Mouse (Mus musculus) small intestine, adult 2 months (tissue): Measurements from ENCODE around the gene Fam32a.

Experiments used
- CTCF ChIP-seq: fragments of 200-500 bp; IDR thresholded peaks from 2 replicates; pipeline ENCODE4 v1.5.1; 2012; ENCODE audit warnings: low read depth, mild to moderate bottlenecking, control low read depth, inconsistent platforms, low read length, moderate library complexity, mixed read lengths; ENCODE audit not compliant: insufficient replicate concordance, insufficient read length; ENCODE audit errors: extremely low read depth
- POLR2A ChIP-seq: fragments of 200-500 bp; IDR thresholded peaks from 2 replicates; pipeline ENCODE4 v1.6.1; 2012; ENCODE audit warnings: low read depth, mild to moderate bottlenecking, control low read depth, inconsistent platforms, low read length, moderate library complexity

DNA sequence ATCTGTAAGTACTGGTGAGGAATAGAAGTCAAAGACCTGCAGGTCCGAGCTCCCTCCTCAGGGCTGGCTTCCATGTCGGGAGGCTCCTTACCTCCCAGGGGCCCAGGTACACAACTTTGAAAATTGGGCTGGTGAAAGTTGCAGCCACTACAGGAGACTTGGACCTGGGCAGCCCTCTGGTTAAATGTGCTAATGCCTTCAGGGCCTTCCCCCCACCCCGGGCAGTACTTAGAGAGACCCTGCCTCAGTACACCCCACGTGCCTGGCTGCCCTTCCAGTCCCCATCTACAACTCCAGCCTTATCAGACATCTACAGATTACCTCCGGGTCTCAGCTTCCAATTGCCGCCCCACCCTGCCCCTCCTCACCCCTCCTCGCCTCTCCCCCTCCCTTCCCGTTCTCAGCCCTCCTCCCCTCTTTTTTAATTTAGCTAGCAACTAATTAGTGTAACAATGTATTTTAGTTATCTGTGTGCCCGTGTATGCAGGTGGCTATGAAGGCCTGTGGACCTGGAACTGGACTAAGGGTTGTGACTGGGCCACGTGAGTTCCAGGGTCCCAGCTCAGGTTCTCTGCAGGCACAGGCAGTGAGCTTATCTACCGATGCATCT is 51.6 kb downstream of the Fam32a start:
- TF ChIP-seq CTCF (no peak), POLR2A (no peak)
